Mouse (Mus musculus) midbrain, embryonic 16.5 days (tissue): ENCODE data around the gene Kndc1. TPM values are rescaled to one million over a fixed set of nuclear protein-coding genes. Genes with fewer than 3 reads are reported as not detected.

ENCODE experiments used
- ATAC-seq: fragments of 200-750 bp; cut with Nextera tagmentation; 2 replicates; pipeline ENCODE4 v1.8.0; 2017; ENCODE audit warnings: moderate TSS enrichment
- H3K27ac ChIP-seq: fragments of 300-500 bp; sonication (generic); 2 replicates; pipeline ENCODE4 v1.5.1; 2014; ENCODE audit warnings: mild to moderate bottlenecking, low read length, mixed read lengths
- H3K27me3 ChIP-seq: fragments of 300-500 bp; sonication (generic); 2 replicates; pipeline ENCODE4 v1.6.1; 2014; ENCODE audit warnings: low read depth, low read length, mixed read lengths; ENCODE audit not compliant: control insufficient read depth, insufficient read depth
- H3K36me3 ChIP-seq: fragments of 300-500 bp; sonication (generic); 2 replicates; pipeline ENCODE4 v1.6.1; 2014; ENCODE audit warnings: mild to moderate bottlenecking, low read length, moderate library complexity, mixed read lengths; ENCODE audit not compliant: control insufficient read depth, insufficient read depth
- H3K4me1 ChIP-seq: fragments of 300-500 bp; sonication (generic); 2 replicates; pipeline ENCODE4 v1.6.1; 2014; ENCODE audit warnings: mild to moderate bottlenecking, low read length, mixed read lengths; ENCODE audit not compliant: control insufficient read depth, insufficient read depth
- H3K4me2 ChIP-seq: fragments of 300-500 bp; sonication (generic); 2 replicates; pipeline ENCODE4 v1.6.1; 2014; ENCODE audit warnings: mild to moderate bottlenecking, low read length, mixed read lengths
- H3K4me3 ChIP-seq: fragments of 300-500 bp; sonication (generic); 2 replicates; pipeline ENCODE4 v1.5.1; 2014; ENCODE audit warnings: low read depth, mild to moderate bottlenecking, low read length, moderate library complexity, mixed read lengths
- H3K9ac ChIP-seq: fragments of 300-500 bp; sonication (generic); 2 replicates; pipeline ENCODE4 v1.6.1; 2014; ENCODE audit warnings: low read depth, low read length, mixed read lengths
- H3K9me3 ChIP-seq: fragments of 300-500 bp; sonication (generic); replicated peaks from 2 replicates; pipeline ENCODE4 v1.6.1; 2014; ENCODE audit warnings: mild to moderate bottlenecking, low read length, mixed read lengths; ENCODE audit not compliant: control insufficient read depth, poor library complexity, severe bottlenecking
- WGBS: fragments of 180-500 bp; shearing (Covaris S2); extraction: QIAGEN DNeasy Blood & Tissue Kit; methylation state at CpG from one replicate; pipeline ENCODE4 v1.1.7; 2014; 5-methylcytosine and 5-hydroxymethylcytosine counted together
- polyA plus RNA-seq: library from polyadenylated mRNA; unstranded; fragments of >200 nt; fragmentation: Nextera tagmentation; extraction: Ambion mirVana; gene quantifications from 2 replicates; pipeline ENCODE4 v1.2.1, GENCODE M21; 2015

Kndc1 gene
- polyA plus RNA-seq, 1 experiment from 2014 or later, result 23.6 TPM

- H3K36me3 ChIP-seq, result no peaks in the 10 kb centered on the region
- no peak overlapping the region for H3K27ac ChIP-seq
- H3K9me3 ChIP-seq, result no peaks in the 10 kb centered on the region
- no peak overlapping the region for H3K4me3 ChIP-seq
- ATAC-seq, result no peak
- H3K27me3 ChIP-seq, result no peaks in the 10 kb centered on the region
- no peak overlapping the region for H3K9ac ChIP-seq
- H3K4me1 ChIP-seq, result no peaks in the 10 kb centered on the region
- no peak overlapping the region for H3K4me2 ChIP-seq
- WGBS, result 80% methylated on average over 1 of the region's 1 CpGs
Measured at GRCm38 (mm10) chr7:139864871-139865270, 29.6 kb upstream of the Kndc1 start.

DNA sequence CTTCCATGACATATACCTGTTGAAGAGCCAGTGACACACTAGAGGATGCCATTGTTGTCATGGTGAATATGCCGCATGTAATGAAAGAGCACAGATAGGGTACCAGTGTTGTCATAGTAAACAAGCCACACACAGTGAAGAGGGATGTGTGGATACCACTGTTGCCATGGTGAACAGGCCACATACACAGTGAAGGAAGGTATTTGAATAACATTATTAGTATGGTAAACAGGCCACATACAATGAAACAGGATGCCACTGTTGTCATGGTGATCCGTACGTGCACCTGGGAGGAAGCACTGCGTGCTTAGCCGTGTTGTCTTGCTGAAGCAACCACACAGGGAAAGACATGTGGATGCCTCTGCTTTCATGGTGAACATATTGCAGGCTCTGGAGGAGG, 23.5 kb upstream of the Kndc1 start:
- 68% methylated on average over 5 of the region's 5 CpGs for WGBS
- Histone ChIP-seq H3K36me3 (no peaks in the 10 kb centered on the region; the same call in 1 of the 2 replicates), H3K27me3 (no peaks in the 10 kb centered on the region)

GRCm38 (mm10) chr7:139877167-139877792, 17.2 kb upstream of the Kndc1 start:
- Histone ChIP-seq H3K27me3 (no peaks in the 10 kb centered on the region), H3K27ac (peak overlapping the region; percentile 14; the same call in 1 of the 2 replicates), H3K36me3 (no peaks in the 10 kb centered on the region; the same call in 1 of the 2 replicates), H3K4me3 (no peak overlapping the region), H3K4me2 (no peak overlapping the region), H3K9me3 (no peaks in the 10 kb centered on the region), H3K4me1 (no peaks in the 10 kb centered on the region), H3K9ac (no peak overlapping the region)
- ATAC-seq, result peak; percentile 86; the same call in 1 of the 2 replicates
- WGBS, result 66% methylated on average over 10 of the region's 10 CpGs

More for the DNA sequence above, 23.5 kb upstream of the Kndc1 start:
- ATAC-seq, result peak; percentile 89
- Histone ChIP-seq H3K4me1 (peaks cover 2% of the 10 kb centered on the region; the same call in 1 of the 2 replicates), H3K4me3 (no peak overlapping the region), H3K9me3 (no peaks in the 10 kb centered on the region), H3K27ac (0 out of 2 replicates have a peak overlapping the region, but pooled peaks have one; percentile 35), H3K4me2 (no peak overlapping the region), H3K9ac (no peak overlapping the region)

DNA sequence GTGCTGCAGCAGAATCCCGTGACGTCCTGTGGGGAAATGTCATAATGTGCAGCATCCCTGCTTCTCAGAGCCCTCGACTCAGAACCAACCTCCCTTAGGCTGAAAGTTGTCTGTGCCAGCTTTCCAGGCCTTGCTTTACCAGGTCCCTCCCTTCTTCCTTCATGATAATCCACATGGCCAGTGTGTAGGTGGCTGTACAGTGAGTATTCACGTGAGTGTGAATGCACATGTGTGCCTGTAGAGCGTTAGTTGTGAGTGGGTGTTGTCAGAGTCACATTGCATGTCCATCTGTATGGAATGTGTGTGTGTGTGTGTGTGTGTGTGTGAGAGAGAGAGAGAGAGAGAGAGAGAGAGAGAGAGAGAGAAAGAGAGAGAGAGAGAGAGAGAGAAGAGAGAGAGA, 16.4 kb upstream of the Kndc1 start:
- H3K4me1 ChIP-seq, result no peaks in the 10 kb centered on the region
- no peak overlapping the region for H3K4me2 ChIP-seq
- ATAC-seq, result no peak
- no peak overlapping the region for H3K4me3 ChIP-seq
- WGBS, result 73% methylated on average over 5 of the region's 5 CpGs
- no peaks in the 10 kb centered on the region for H3K9me3 ChIP-seq
- no peaks in the 10 kb centered on the region for H3K27me3 ChIP-seq
- no peaks in the 10 kb centered on the region; the same call in 1 of the 2 replicates for H3K36me3 ChIP-seq
- H3K27ac ChIP-seq, result no peak overlapping the region
- H3K9ac ChIP-seq, result no peak overlapping the region

DNA sequence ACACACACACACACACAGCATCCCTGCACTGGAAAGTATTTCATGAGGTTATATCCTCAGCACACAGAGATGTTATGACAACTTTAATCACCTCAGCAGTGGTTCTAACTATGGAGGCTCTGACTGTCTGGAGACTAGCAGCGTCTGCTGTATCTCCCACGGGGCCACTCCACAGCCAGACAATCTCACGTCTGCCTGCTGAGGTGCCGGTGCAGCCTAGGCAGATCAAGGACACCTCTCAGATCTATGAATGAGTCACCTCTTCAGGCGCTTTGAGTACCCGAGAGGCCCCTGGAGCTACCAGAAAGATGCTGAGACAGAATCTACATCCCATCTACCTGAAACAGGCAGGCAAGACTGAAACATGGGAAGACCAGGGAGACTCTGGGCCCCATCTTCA, 15.9 kb upstream of the Kndc1 start:
- WGBS, result 80% methylated on average over 6 of the region's 6 CpGs
- no peak overlapping the region for H3K9ac ChIP-seq
- H3K27me3 ChIP-seq, result no peaks in the 10 kb centered on the region
- H3K4me3 ChIP-seq, result no peak overlapping the region
- no peak overlapping the region for H3K4me2 ChIP-seq
- ATAC-seq, result no peak
- no peaks in the 10 kb centered on the region for H3K4me1 ChIP-seq
- H3K27ac ChIP-seq, result no peak overlapping the region
- H3K9me3 ChIP-seq, result no peaks in the 10 kb centered on the region
- H3K36me3 ChIP-seq, result no peaks in the 10 kb centered on the region; the same call in 1 of the 2 replicates

- WGBS, result 75% methylated on average over 4 of the region's 4 CpGs
- Histone ChIP-seq H3K36me3 (no peaks in the 10 kb centered on the region), H3K27ac (no peak overlapping the region), H3K4me3 (no peak overlapping the region), H3K27me3 (no peaks in the 10 kb centered on the region), H3K9ac (no peak overlapping the region), H3K9me3 (no peaks in the 10 kb centered on the region), H3K4me1 (no peaks in the 10 kb centered on the region), H3K4me2 (no peak overlapping the region)
- no peak for ATAC-seq
Measured at GRCm38 (mm10) chr7:139883545-139883944, 11.0 kb upstream of the Kndc1 start.

- ATAC-seq, result no peak
Measured at GRCm38 (mm10) chr7:139891779-139892178, 2.7 kb upstream of the Kndc1 start.

GRCm38 (mm10) chr7:139896271-139896670, 1.8 kb downstream of the Kndc1 start:
- Histone ChIP-seq H3K27ac (no peak overlapping the region), H3K4me3 (peak overlapping the region; percentile 67; the same call in 1 of the 2 replicates), H3K9ac (no peak overlapping the region), H3K36me3 (peaks cover 7% of the 10 kb centered on the region; the same call in 1 of the 2 replicates), H3K27me3 (peaks cover 2% of the 10 kb centered on the region; the same call in 1 of the 2 replicates), H3K4me2 (peak overlapping the region; percentile 65), H3K9me3 (no peaks in the 10 kb centered on the region), H3K4me1 (peaks cover 7% of the 10 kb centered on the region; the same call in 1 of the 2 replicates)
- ATAC-seq, result no peak
- 73% methylated on average over 7 of the region's 7 CpGs for WGBS

More at GRCm38 (mm10) chr7:139891779-139892178, 2.7 kb upstream of the Kndc1 start:
- no peak overlapping the region for H3K9ac ChIP-seq
- H3K9me3 ChIP-seq, result no peaks in the 10 kb centered on the region
- H3K4me2 ChIP-seq, result no peak overlapping the region
- no peak overlapping the region for H3K4me3 ChIP-seq
- no peaks in the 10 kb centered on the region for H3K36me3 ChIP-seq
- 67% methylated on average over 5 of the region's 5 CpGs for WGBS
- H3K27ac ChIP-seq, result no peak overlapping the region
- H3K4me1 ChIP-seq, result peaks cover 7% of the 10 kb centered on the region; the same call in 1 of the 2 replicates
- peaks cover 2% of the 10 kb centered on the region; the same call in 1 of the 2 replicates for H3K27me3 ChIP-seq

DNA sequence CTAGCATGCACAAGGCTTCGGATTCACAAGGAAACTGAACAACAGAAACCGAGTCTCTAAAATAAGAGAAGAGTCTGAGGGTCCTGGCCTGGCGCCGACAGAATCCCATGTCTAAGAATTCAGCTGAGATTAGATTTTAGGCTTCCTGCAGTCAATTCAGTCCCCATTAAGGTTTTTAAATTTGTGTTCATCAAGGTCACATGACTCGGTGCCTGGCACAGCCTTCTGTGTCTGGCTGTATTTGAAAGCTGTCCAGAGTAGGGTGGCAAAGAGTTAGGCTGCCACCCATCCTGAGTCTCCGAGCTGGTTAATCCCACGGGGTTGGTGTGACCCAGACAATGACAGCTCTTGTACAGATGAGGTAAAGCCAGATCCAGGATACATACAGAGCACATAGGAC, 2.3 kb downstream of the Kndc1 start:
- Histone ChIP-seq H3K4me1 (peaks cover 7% of the 10 kb centered on the region; the same call in 1 of the 2 replicates), H3K36me3 (peaks cover 9% of the 10 kb centered on the region; the same call in 1 of the 2 replicates), H3K9ac (no peak overlapping the region), H3K27me3 (peaks cover 2% of the 10 kb centered on the region; the same call in 1 of the 2 replicates), H3K4me2 (no peak overlapping the region), H3K4me3 (no peak overlapping the region), H3K9me3 (no peaks in the 10 kb centered on the region), H3K27ac (no peak overlapping the region)
- ATAC-seq, result no peak
- WGBS, result 87% methylated on average over 7 of the region's 7 CpGs
